Mouse (Mus musculus): Measurements from ENCODE around the gene Gm4846.
"Not testable (repeated sequence)": the region's sequence is repeated elsewhere in the genome, so short reads cannot be mapped to it uniquely, and the experiment has no call there.

The Gm4846 gene

GRCm38 (mm10) chr1:166497488-166497887, at the start of gene Gm4846:
TSS of gene Gm4846 (minus strand) at chr1:166497588.
- not testable (repeated sequence) for DNase-seq (ENCODE audit: low spot score)

GRCm38 (mm10) chr1:166531521-166531920, 34.1 kb upstream of the Gm4846 start:
- DNase-seq (ENCODE audit: low spot score), result not testable (repeated sequence)

DNA sequence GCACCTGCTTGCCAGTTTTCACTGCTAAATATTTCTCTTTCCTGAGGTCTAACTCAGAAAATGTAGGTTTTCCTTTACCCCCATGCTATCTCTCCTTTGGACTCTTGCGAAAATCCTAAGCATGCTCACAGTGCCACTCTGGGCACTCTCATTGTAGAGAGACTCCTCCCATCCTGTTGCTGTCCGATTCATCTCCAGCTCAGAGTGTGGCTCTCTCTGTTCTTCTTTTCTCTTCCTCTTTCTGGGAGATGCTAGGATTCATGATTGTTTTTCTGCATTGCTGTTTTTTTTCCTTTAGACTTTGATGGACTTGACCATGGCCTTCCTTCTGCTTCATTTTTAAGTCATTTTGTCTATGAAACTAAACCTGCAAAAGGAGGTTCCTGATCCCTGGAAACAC, 27.3 kb upstream of the Gm4846 start:
- not testable (repeated sequence) for DNase-seq (ENCODE audit: low spot score)

DNA sequence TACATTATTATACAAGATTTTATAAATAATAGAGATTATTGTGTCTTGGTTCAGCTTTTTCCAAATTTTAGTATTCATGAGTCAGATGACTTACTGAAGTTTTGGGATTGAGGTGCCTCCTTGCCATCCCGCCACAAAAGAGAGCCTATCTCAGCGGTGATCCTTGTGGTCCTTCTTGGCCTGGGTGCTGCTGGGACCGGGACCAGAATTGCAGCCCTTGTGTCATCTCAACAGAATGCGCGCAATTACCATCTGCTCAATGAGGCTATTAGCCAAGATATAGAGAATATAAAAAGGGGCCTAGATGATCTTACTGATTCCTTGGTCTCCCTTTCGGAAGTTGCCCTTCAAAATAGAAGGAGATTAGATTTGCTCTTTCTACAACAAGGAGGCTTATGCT, 22.2 kb upstream of the Gm4846 start:
- not testable (repeated sequence) for DNase-seq (ENCODE audit: low spot score)

- DNase-seq (ENCODE audit: low spot score), result no peak
Measured at GRCm38 (mm10) chr1:166516556-166516955, 19.2 kb upstream of the Gm4846 start.

DNA sequence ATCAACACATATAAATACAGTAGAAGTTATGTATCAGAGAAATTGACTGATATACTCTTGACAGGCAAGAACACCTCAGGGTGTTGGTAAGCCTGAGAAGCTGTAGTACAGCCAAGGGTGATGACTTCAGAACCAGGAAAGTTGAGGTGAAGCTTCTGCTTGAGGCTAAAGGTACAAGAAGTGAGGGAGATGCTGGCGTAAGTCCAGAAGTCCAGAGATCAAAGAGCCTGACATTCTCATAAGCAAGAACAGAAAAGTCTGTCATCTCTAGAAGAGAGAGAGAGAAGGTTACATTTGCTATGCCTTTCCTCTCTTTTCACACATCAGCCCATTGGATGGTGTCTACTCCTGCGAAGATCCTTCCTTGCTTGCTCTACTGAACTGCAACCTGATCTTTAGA, 6.8 kb upstream of the Gm4846 start:
- not testable (repeated sequence) for DNase-seq (ENCODE audit: low spot score)

GRCm38 (mm10) chr1:166479503-166479902, 17.9 kb downstream of the Gm4846 start:
- DNase-seq (ENCODE audit: low spot score), result no peak

DNA sequence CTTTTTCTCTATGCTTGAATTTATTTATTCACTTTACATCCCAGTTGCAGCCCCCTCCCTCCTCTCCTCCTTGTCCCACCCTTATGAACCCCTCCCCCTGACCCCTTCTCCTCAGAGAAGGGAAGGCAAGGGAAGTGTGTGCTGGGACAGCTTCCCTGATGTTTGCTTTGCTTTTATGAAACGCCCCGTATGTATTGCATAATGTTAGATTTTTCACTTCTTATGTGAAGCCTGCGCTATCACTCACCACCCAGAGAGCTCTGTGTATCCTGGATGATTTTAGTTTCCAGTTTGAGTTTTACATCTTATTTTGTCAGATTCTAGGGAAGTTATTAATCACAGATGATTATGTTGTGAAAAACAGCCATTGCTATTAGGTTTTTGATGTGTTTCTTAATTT, 30.2 kb downstream of the Gm4846 start:
- DNase-seq (ENCODE audit: low spot score), result no peak

DNA sequence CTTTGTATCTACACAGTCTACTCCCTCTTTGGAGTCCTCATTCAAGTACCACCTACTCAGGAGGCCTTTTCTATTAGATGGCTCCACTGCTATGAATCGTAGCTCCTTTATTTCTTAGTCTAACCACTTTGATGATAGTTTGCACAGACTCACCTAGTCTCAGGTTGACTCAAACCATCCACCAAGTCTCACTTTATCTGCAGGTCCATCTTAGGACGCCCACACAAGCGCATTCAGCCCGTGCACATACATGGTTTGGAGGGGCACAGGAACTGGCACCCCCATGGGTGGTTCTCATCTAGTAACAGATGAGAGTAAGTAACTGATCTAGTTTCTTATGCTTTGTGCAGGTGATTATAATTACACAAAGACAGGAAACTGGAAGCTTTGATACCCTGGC, 34.8 kb downstream of the Gm4846 start:
- no peak for DNase-seq (ENCODE audit: low spot score)

DNA sequence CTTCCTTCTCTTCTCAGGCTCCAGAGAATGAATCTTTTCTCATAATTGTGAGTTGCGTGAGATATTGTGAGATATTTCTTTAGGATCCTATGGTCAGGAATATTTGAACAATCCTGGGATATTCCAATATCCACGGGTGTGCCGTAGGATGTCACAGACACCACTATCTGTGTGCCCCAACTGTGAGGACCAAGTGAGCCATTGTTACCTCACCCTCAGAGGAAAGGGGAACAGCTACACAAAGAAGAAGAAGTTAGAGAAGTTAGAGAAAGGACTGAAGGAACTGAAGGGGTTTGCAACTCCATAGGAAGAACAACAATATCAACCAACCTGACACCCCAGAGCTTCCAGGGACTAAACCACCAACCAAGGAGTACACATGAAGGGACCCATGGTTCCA, 55.4 kb downstream of the Gm4846 start:
- DNase-seq (ENCODE audit: low spot score), result no peak

DNA sequence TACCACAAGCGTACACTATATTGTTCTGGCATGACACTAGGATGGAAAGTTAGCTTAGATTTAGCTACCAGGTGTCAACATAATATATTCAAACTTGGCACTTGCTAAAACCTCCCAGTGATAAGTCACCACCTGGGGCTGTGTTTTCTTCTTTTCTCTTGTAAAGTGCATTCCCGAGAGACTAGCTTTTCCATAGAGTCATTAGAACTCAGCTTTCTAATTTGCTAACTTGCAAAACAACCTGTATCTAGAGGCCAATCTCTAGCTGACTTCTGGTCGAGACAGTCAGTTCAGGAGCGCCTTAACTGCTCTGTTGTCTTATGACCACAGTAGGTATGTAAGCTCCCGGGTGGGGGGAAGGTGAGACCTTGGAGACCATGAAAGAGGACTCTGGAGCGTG, 58.0 kb downstream of the Gm4846 start:
- DNase-seq (ENCODE audit: low spot score), result no peak

Measured in urinary bladder, postnatal 10 days (tissue).